Mouse (Mus musculus) liver, postnatal 0 days (tissue): ENCODE measurements at regions not wholly inside any gene's neighbourhood (a gene's known extent, or its start where the extent isn't known, plus 50 kb on each side); places are given as distances from the start of the nearest gene placed in this dataset.

Experiments
- ATAC-seq: fragments of 200-750 bp; cut with Nextera tagmentation; 2 replicates; pipeline ENCODE4 v1.8.0; 2017; ENCODE audit warnings: mild to moderate bottlenecking, moderate library complexity
- DNase-seq: peaks from one replicate; pipeline ENCODE4 v3.0.0-alpha.2; 2016
- H3K27ac ChIP-seq: fragments of 300-500 bp; sonication (generic); 2 replicates; pipeline ENCODE4 v1.5.1; 2014; ENCODE audit warnings: antibody characterized with exemption, moderate library complexity, mild to moderate bottlenecking, low read depth
- H3K27me3 ChIP-seq: fragments of 300-500 bp; sonication (generic); 2 replicates; pipeline ENCODE4 v1.6.1; 2014; ENCODE audit warnings: low read length, control low read depth, mixed read lengths; ENCODE audit not compliant: insufficient read depth
- H3K36me3 ChIP-seq: fragments of 300-500 bp; sonication (generic); replicated peaks from 2 replicates; pipeline ENCODE4 v1.6.1; 2014; ENCODE audit warnings: mild to moderate bottlenecking, control low read depth, low read length, moderate library complexity, mixed read lengths; ENCODE audit not compliant: insufficient read depth
- H3K4me1 ChIP-seq: fragments of 300-500 bp; sonication (generic); 2 replicates; pipeline ENCODE4 v1.6.1; 2014; ENCODE audit warnings: antibody characterized with exemption, mild to moderate bottlenecking, control low read depth; ENCODE audit not compliant: insufficient read depth
- H3K4me2 ChIP-seq: fragments of 300-500 bp; sonication (generic); 2 replicates; pipeline ENCODE4 v1.6.1; 2014; ENCODE audit warnings: low read depth, mild to moderate bottlenecking, low read length, moderate library complexity, mixed read lengths
- H3K4me3 ChIP-seq: fragments of 300-500 bp; sonication (generic); 2 replicates; pipeline ENCODE4 v1.5.1; 2014; ENCODE audit warnings: low read depth, low read length
- H3K9ac ChIP-seq: fragments of 300-500 bp; sonication (generic); replicated peaks from 2 replicates; pipeline ENCODE4 v1.6.1; 2014; ENCODE audit warnings: mild to moderate bottlenecking, moderate library complexity
- H3K9me3 ChIP-seq: fragments of 300-500 bp; sonication (generic); 2 replicates; pipeline ENCODE4 v1.6.1; 2016; ENCODE audit warnings: mild to moderate bottlenecking, control low read depth, low read length, mixed read lengths
- CTCF ChIP-seq: sonication (generic); IDR thresholded peaks from 2 replicates; pipeline ENCODE4 v1.5.1; 2016; ENCODE audit warnings: antibody characterized with exemption, low read depth
- EP300 ChIP-seq: IDR thresholded peaks from 2 replicates; pipeline ENCODE4 v1.6.1; 2016; ENCODE audit warnings: antibody characterized with exemption, low read depth, mild to moderate bottlenecking
- WGBS: fragments of 180-500 bp; shearing (Covaris S2); extraction: QIAGEN DNeasy Blood & Tissue Kit; methylation state at CpG from one replicate; pipeline ENCODE4 v1.1.7; 2014; ENCODE audit not compliant: insufficient replicate concordance; 5-methylcytosine and 5-hydroxymethylcytosine counted together

- H3K36me3 ChIP-seq: no peaks in the 10 kb centered on the region
- no peak for TF ChIP-seq CTCF
- no peak for TF ChIP-seq EP300
- DNase-seq: no peak
- H3K4me1 ChIP-seq: no peaks in the 10 kb centered on the region
- H3K4me3 ChIP-seq: no peak overlapping the region
- H3K4me2 ChIP-seq: no peak overlapping the region
- H3K9ac ChIP-seq: no peak overlapping the region
- H3K27me3 ChIP-seq: no peaks in the 10 kb centered on the region
- no peak overlapping the region for H3K27ac ChIP-seq
- no peaks in the 10 kb centered on the region for H3K9me3 ChIP-seq
- no peak for ATAC-seq
- 80% methylated on average over 15 of the region's 15 CpGs for WGBS
Measured at GRCm38 (mm10) chr13:107909343-107910067, 134.7 kb upstream of the Smim15 start.

DNA sequence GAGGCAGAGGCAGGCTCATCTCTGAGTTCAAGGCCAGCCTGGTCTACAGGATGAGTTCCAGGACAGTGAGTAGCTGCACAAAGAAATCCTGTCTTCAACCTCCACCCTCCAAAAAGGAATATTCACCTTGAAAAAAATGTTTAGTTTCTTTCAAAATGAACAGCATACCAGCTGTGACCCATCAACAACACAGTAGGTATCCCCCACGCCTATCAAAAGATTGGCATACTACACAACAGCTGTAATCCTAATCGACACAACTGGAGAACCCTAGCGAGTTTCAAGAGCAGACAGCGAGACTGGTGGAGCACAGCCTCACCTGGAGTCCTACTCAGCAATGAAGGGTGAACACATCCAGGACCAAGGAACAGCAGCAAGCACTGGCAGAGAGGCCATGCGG, 136.3 kb upstream of the Smim15 start:
- H3K27me3 ChIP-seq: no peaks in the 10 kb centered on the region
- H3K4me1 ChIP-seq: peaks cover 3% of the 10 kb centered on the region
- H3K9ac ChIP-seq: no peak overlapping the region
- ATAC-seq (no peak), DNase-seq (no peak)
- TF ChIP-seq CTCF (no peak), EP300 (no peak)
- no peak overlapping the region for H3K4me2 ChIP-seq
- no peak overlapping the region for H3K4me3 ChIP-seq
- H3K9me3 ChIP-seq: no peaks in the 10 kb centered on the region
- H3K36me3 ChIP-seq: no peaks in the 10 kb centered on the region
- 86% methylated on average over 5 of the region's 5 CpGs for WGBS
- no peak overlapping the region for H3K27ac ChIP-seq

DNA sequence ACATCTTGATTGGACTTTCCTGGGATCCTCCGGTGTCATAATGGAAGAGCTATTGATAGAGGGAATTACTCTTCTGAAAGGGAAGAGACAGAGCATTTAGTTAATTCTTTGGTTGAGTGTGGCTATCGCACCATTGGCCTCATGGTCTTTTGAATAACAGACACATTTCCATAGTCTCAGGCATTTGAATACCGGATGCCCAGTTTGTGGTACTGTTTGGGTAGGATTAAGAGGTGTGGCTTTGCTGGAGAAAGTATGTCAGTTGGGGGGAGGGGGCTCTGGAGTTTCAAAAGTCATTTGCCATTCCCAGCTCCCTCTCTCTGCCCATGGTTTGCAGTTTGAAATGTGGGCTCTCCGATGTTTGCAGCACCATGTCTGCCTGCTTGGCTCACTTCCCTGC, 139.4 kb upstream of the Smim15 start:
- Histone ChIP-seq H3K27ac (no peak overlapping the region), H3K9me3 (no peaks in the 10 kb centered on the region), H3K4me1 (peaks cover 6% of the 10 kb centered on the region), H3K4me2 (no peak overlapping the region), H3K36me3 (no peaks in the 10 kb centered on the region), H3K4me3 (no peak overlapping the region), H3K27me3 (no peaks in the 10 kb centered on the region), H3K9ac (no peak overlapping the region)
- ATAC-seq: no peak
- TF ChIP-seq EP300 (no peak), CTCF (no peak)
- no peak for DNase-seq
- WGBS: 85% methylated on average over 4 of the region's 4 CpGs

GRCm38 (mm10) chr13:107904051-107904740, 140.1 kb upstream of the Smim15 start:
- H3K9ac ChIP-seq: no peak overlapping the region
- peaks cover 6% of the 10 kb centered on the region for H3K4me1 ChIP-seq
- H3K27ac ChIP-seq: peak overlapping the region; percentile 57
- WGBS: 66% methylated on average over 14 of the region's 14 CpGs
- no peak for TF ChIP-seq EP300
- TF ChIP-seq CTCF: no peak
- ATAC-seq: no peak
- no peak for DNase-seq
- H3K27me3 ChIP-seq: no peaks in the 10 kb centered on the region
- H3K36me3 ChIP-seq: no peaks in the 10 kb centered on the region
- H3K9me3 ChIP-seq: no peaks in the 10 kb centered on the region
- peak overlapping the region; percentile 35 for H3K4me2 ChIP-seq
- H3K4me3 ChIP-seq: no peak overlapping the region

- Histone ChIP-seq H3K4me3 (no peak overlapping the region), H3K4me1 (peaks cover 6% of the 10 kb centered on the region), H3K4me2 (peak overlapping the region; percentile 35), H3K9me3 (no peaks in the 10 kb centered on the region), H3K27me3 (no peaks in the 10 kb centered on the region), H3K27ac (peak overlapping the region; percentile 57), H3K9ac (no peak overlapping the region), H3K36me3 (no peaks in the 10 kb centered on the region)
- DNase-seq: peak; percentile 37
- ATAC-seq: peak; percentile 77
- 19% methylated on average over 9 of the region's 9 CpGs for WGBS
- 0 out of 2 replicates have a peak, but pooled peaks have one; percentile 18 for TF ChIP-seq EP300
- TF ChIP-seq CTCF: no peak
Measured at GRCm38 (mm10) chr13:107903150-107903959, 140.9 kb upstream of the Smim15 start.

DNA sequence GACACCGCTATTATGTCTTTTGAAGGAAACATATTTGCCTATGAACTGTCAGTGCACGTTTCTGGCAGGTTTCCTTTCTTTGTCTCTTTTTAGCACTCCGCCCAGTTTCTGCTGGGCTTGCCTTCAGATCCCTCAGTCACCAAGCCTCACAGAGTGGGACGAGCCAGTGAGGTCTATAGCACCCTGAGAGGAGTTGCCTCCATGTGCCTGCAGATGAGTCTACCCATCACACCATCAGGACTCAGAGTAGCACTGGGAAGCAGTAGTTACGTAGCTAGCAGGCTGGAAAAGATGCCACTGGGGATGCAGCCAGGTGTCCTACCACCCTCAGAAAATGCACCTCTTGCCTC, 141.5 kb upstream of the Smim15 start:
- no peak overlapping the region for H3K4me3 ChIP-seq
- ATAC-seq (no peak), DNase-seq (no peak)
- no peak overlapping the region for H3K9ac ChIP-seq
- whole genome bisulfite sequencing: 59% methylated on average over 5 of the region's 5 CpGs
- peaks cover 6% of the 10 kb centered on the region for H3K4me1 ChIP-seq
- H3K9me3 ChIP-seq: 0 out of 2 replicates have a peak, but pooled peaks cover 2% of the 10 kb centered on the region
- no peak overlapping the region for H3K4me2 ChIP-seq
- H3K27ac ChIP-seq: 0 out of 2 replicates have a peak overlapping the region, but pooled peaks have one; percentile 57
- TF ChIP-seq CTCF (no peak), EP300 (no peak)
- H3K27me3 ChIP-seq: no peaks in the 10 kb centered on the region
- no peaks in the 10 kb centered on the region for H3K36me3 ChIP-seq
